ENCODE assay signal across 7 mouse cellular contexts in the genomic region with DNA sequence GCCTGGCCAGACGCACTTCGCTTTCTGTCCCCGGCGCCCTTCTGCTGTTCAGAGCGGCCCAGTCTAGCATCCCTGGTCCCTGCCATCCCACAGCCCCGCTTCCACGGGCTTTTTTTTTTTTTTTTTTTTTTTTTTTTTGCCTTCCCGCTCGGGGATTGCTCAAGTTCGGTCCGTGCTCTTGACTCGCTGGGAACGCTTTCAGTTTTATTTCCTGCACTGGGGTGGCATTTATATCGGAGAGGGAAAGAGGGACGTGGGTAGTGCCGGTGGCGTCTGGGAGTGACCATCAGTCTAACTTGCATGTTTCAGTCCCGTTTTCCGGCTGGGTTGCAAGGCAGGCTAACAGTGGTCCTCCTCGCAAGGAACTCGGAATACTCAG. TPM values are rescaled to one million over a fixed set of nuclear protein-coding genes. Genes with fewer than 3 reads are reported as not detected.
A peak's percentile ranks its signal among the peaks of the same experiment; 100 is the strongest.
DNase-seq lines count a peak whose midpoint lies in the region; ATAC-seq and TF ChIP-seq lines count a peak whose summit lies in the region.

No protein-coding gene starts in this region.

- DNase-seq in right cerebral cortex, adult 18-20 months: peak; percentile 30
- no peak for DNase-seq in right cerebral cortex, postnatal 25 days
- DNase-seq in embryonic facial prominence, embryonic 10.5 days (ENCODE audit: low spot score): no peak
- DNase-seq in yolk sac, embryonic 10.5 days (ENCODE audit: low spot score): no peak

- peak overlapping the region; percentile 89 for H3K4me2 ChIP-seq in heart, embryonic 16.5 days (ENCODE audit: low read depth, low read length)
- H3K4me2 ChIP-seq in liver, embryonic 15.5 days: peak overlapping the region; percentile 87

- H3K4me3 ChIP-seq in embryonic facial prominence, embryonic 10.5 days: peak overlapping the region; percentile 84
- H3K4me3 ChIP-seq in heart, embryonic 16.5 days (ENCODE audit: low read length): peak overlapping the region; percentile 96
- H3K4me3 ChIP-seq in liver, embryonic 15.5 days (replicated peaks): peak overlapping the region; percentile 90
- H3K4me3 ChIP-seq in olfactory bulb, adult 2 months (ENCODE audit: insufficient read depth, low read depth, low read length): peak overlapping the region; percentile 73

- no peak for ATAC-seq in heart, embryonic 16.5 days (replicated peaks; ENCODE audit: extremely low read depth, insufficient read depth, low FRiP score)
- no peak for ATAC-seq in liver, embryonic 15.5 days (ENCODE audit: insufficient read depth)

- peaks cover 14% of the 10 kb centered on the region for H3K4me1 ChIP-seq in embryonic facial prominence, embryonic 10.5 days
- peaks cover 21% of the 10 kb centered on the region for H3K4me1 ChIP-seq in heart, embryonic 16.5 days (ENCODE audit: control insufficient read depth, insufficient read depth, low read length)
- H3K4me1 ChIP-seq in liver, embryonic 15.5 days (replicated peaks): peaks cover 29% of the 10 kb centered on the region
- peaks cover 2% of the 10 kb centered on the region; the same call in 1 of the 2 replicates for H3K4me1 ChIP-seq in olfactory bulb, adult 2 months (ENCODE audit: control insufficient read depth, insufficient read depth, low read length)

- no peak for TF ChIP-seq POLR2A in olfactory bulb, adult 2 months (IDR thresholded peaks at IDR 0.05; ENCODE audit: insufficient read depth, low read depth, low read length)

- WGBS in embryonic facial prominence, embryonic 10.5 days: 3% methylated on average over 21 of the region's 21 CpGs
- under 1% methylated on average over 21 of the region's 21 CpGs for WGBS in heart, embryonic 16.5 days
- WGBS in liver, embryonic 15.5 days (ENCODE audit: insufficient replicate concordance): under 1% methylated on average over 21 of the region's 21 CpGs
- whole genome bisulfite sequencing in olfactory bulb, adult 2 months: under 1% methylated on average over 21 of the region's 21 CpGs

- no peaks in the 10 kb centered on the region for H3K9me3 ChIP-seq in embryonic facial prominence, embryonic 10.5 days
- no peaks in the 10 kb centered on the region for H3K9me3 ChIP-seq in heart, embryonic 16.5 days (replicated peaks; ENCODE audit: control insufficient read depth, low read length)
- no peaks in the 10 kb centered on the region for H3K9me3 ChIP-seq in liver, embryonic 15.5 days (replicated peaks)

- H3K36me3 ChIP-seq in embryonic facial prominence, embryonic 10.5 days (replicated peaks): 0 out of 2 replicates have a peak, but pooled peaks cover 4% of the 10 kb centered on the region
- H3K36me3 ChIP-seq in heart, embryonic 16.5 days (ENCODE audit: control insufficient read depth, insufficient read depth): no peaks in the 10 kb centered on the region; the same call in 1 of the 2 replicates
- H3K36me3 ChIP-seq in liver, embryonic 15.5 days (replicated peaks): peaks cover 5% of the 10 kb centered on the region; the same call in 1 of the 2 replicates

- TF ChIP-seq CTCF in olfactory bulb, adult 2 months (IDR thresholded peaks at IDR 0.05; ENCODE audit: insufficient read depth, low read depth, low read length): no peak

- H3K9ac ChIP-seq in heart, embryonic 16.5 days (ENCODE audit: low read length): peak overlapping the region; percentile 96
- H3K9ac ChIP-seq in liver, embryonic 15.5 days: peak overlapping the region; percentile 90

- H3K27me3 ChIP-seq in embryonic facial prominence, embryonic 10.5 days (replicated peaks; ENCODE audit: low read depth, poor library complexity, severe bottlenecking): no peaks in the 10 kb centered on the region
- no peaks in the 10 kb centered on the region for H3K27me3 ChIP-seq in heart, embryonic 16.5 days (ENCODE audit: control insufficient read depth, insufficient read depth, low read length)
- H3K27me3 ChIP-seq in liver, embryonic 15.5 days: no peaks in the 10 kb centered on the region

- H3K27ac ChIP-seq in embryonic facial prominence, embryonic 10.5 days (replicated peaks): peak overlapping the region; percentile 96
- peak overlapping the region; percentile 99 for H3K27ac ChIP-seq in heart, embryonic 16.5 days (ENCODE audit: low read length)
- peak overlapping the region; percentile 97 for H3K27ac ChIP-seq in liver, embryonic 15.5 days (replicated peaks)
- peak overlapping the region; percentile 85 for H3K27ac ChIP-seq in olfactory bulb, adult 2 months (ENCODE audit: insufficient read depth, low read depth, low read length)

RNA-seq across cellular contexts. Expression of a gene that starts 0.7 kb away (rescaled TPM):
- polyA plus RNA-seq in embryonic facial prominence, embryonic 10.5 days (2016; fragmentation: Nextera tagmentation; extraction: Ambion mirVana): 56.9 and 58.2 TPM in 2 replicates
- polyA plus RNA-seq in heart, embryonic 16.5 days (2015; fragmentation: Nextera tagmentation; extraction: Ambion mirVana): 67.9 and 71.5 TPM in 2 replicates
- polyA plus RNA-seq in liver, embryonic 15.5 days (2015; fragmentation: Nextera tagmentation; extraction: Ambion mirVana): 33.0 and 36.5 TPM in 2 replicates
- not detected in 2 replicates for polyA plus RNA-seq in olfactory bulb, adult 2 months (2012; ENCODE audit: insufficient read depth, insufficient read length, low replicate concordance, missing spikeins)
